Mouse (Mus musculus) lung, embryonic 14.5 days (tissue): ENCODE measurements around the gene Timeless. TPM values are rescaled to one million over a fixed set of nuclear protein-coding genes. Genes with fewer than 3 reads are reported as not detected.
A peak's percentile ranks its signal among the peaks of the same experiment; 100 is the strongest.

Source experiments
- ATAC-seq: fragments of 200-750 bp; cut with Nextera tagmentation; 2 replicates; pipeline ENCODE4 v1.8.0; 2017; ENCODE audit warnings: mild to moderate bottlenecking, moderate TSS enrichment, moderate library complexity; ENCODE audit not compliant: insufficient read depth
- DNase-seq: peaks from one replicate; pipeline ENCODE4 v3.0.0-alpha.2; 2015
- H3K27ac ChIP-seq: fragments of 300-500 bp; sonication (generic); 2 replicates; pipeline ENCODE4 v1.5.1; 2014; ENCODE audit warnings: low read depth, mild to moderate bottlenecking, moderate library complexity
- H3K27me3 ChIP-seq: fragments of 300-500 bp; sonication (generic); 2 replicates; pipeline ENCODE4 v1.6.1; 2014; ENCODE audit warnings: low read length, control low read depth; ENCODE audit not compliant: insufficient read depth
- H3K36me3 ChIP-seq: fragments of 300-500 bp; sonication (generic); 2 replicates; pipeline ENCODE4 v1.6.1; 2014; ENCODE audit warnings: control low read depth; ENCODE audit not compliant: insufficient read depth
- H3K4me1 ChIP-seq: fragments of 300-500 bp; sonication (generic); 2 replicates; pipeline ENCODE4 v1.6.1; 2014; ENCODE audit warnings: antibody characterized with exemption, control low read depth; ENCODE audit not compliant: insufficient read depth
- H3K4me2 ChIP-seq: fragments of 300-500 bp; sonication (generic); 2 replicates; pipeline ENCODE4 v1.6.1; 2014; ENCODE audit warnings: mild to moderate bottlenecking
- H3K4me3 ChIP-seq: fragments of 300-500 bp; sonication (generic); 2 replicates; pipeline ENCODE4 v1.5.1; 2014; ENCODE audit warnings: low read depth, low read length
- H3K9ac ChIP-seq: fragments of 300-500 bp; sonication (generic); 2 replicates; pipeline ENCODE4 v1.6.1; 2014
- H3K9me3 ChIP-seq: fragments of 300-500 bp; sonication (generic); 2 replicates; pipeline ENCODE4 v1.6.1; 2016; ENCODE audit warnings: low read depth, low read length, control low read depth
- CTCF ChIP-seq: IDR thresholded peaks from 2 replicates; pipeline ENCODE4 v1.5.1; 2016; ENCODE audit warnings: antibody characterized with exemption, low read depth
- WGBS: fragments of 180-500 bp; shearing (Covaris S2); extraction: QIAGEN DNeasy Blood & Tissue Kit; methylation state at CpG from one replicate; pipeline ENCODE4 v1.1.7; 2014; 5-methylcytosine and 5-hydroxymethylcytosine counted together
- polyA plus RNA-seq: library from polyadenylated mRNA; unstranded; fragments of >200 nt; fragmentation: Nextera tagmentation; extraction: Ambion mirVana; gene quantifications from 2 replicates; pipeline ENCODE4 v1.2.1, GENCODE M21; 2014

The Timeless gene
- polyA plus RNA-seq, 1 experiment from 2014 or later: 71.5 TPM

DNA sequence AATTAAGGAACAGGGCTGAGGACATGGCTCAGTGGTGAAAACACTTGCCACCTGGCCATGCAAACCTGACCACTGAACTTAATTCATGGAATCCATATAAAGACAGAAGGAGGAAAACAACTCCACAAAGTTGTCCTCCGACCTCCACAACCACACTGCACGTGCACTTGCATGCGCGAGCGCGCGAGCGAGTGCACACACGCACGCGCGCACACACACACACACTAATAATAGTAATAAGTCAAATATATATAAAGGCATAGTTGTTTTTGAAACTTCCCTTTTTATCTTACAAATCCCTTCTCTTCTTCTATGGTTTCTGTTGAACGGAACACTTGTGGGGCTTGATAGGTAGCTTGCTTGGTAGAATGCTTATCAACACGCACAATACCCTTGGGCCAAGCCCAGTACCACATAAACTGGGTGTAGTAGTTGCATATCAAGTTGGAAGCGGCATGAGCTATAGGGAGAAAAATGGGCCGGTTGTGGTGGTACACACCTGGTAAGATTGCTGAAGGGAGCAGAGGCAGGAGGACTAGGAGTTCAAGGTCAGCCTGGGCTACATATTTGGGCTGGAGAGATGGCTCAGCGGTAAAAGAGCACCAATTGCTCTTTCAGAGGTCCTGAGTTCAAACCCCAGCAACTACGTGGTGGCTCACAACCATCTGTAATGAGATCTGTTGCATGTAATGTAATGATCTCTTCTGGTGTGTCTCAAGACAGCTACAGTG, 13.3 kb upstream of the Timeless start:
- Histone ChIP-seq H3K36me3 (no peaks in the 10 kb centered on the region), H3K9me3 (no peaks in the 10 kb centered on the region), H3K27me3 (no peaks in the 10 kb centered on the region), H3K4me1 (no peaks in the 10 kb centered on the region), H3K27ac (no peak overlapping the region), H3K4me2 (no peak overlapping the region), H3K9ac (no peak overlapping the region), H3K4me3 (no peak overlapping the region)
- ATAC-seq: no peak
- 88% methylated on average over 18 of the region's 18 CpGs for WGBS
- DNase-seq: no peak
- TF ChIP-seq CTCF: no peak

DNA sequence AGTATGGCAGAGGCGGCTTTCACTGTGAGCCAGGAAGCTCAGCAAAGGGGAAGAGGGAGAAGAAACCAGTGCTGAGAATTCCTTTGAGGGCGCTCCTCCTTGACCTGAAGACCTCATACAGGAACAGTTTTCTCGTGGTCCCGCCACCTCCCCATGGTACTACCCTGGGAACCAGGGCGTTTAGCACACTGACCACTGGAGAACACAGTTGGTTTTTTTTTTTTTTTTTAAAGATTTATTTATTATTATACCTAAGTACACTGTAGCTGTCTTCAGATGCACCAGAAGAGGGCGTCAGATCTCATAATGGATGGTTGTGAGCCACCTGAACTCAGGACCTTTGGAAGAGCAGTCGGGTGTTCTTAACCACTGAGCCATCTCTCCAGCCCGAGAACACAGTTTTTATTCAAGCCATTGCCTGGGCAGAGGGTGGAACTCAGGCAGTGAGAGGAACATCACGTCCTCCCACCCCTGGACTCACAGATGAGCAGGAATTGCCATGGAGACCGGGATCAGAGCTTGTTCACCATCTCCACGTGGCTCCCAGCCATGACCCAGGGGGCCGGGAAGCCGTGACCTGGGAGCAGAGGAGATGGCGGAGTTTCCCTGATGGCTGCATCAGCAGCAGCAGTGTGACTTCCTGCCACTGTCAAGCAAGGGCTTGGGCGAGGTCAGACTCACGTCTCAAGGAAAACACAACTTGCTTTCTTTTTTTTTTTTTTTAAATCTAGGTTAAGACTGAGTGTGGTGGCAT, 10.2 kb upstream of the Timeless start:
- DNase-seq: no peak
- no peaks in the 10 kb centered on the region for H3K9me3 ChIP-seq
- H3K4me1 ChIP-seq: no peaks in the 10 kb centered on the region
- WGBS: 50% methylated on average over 16 of the region's 16 CpGs
- H3K4me3 ChIP-seq: no peak overlapping the region
- H3K27ac ChIP-seq: no peak overlapping the region
- no peak overlapping the region for H3K4me2 ChIP-seq
- no peaks in the 10 kb centered on the region for H3K36me3 ChIP-seq
- no peak for ATAC-seq
- no peak for TF ChIP-seq CTCF
- no peak overlapping the region for H3K9ac ChIP-seq
- no peaks in the 10 kb centered on the region for H3K27me3 ChIP-seq

DNA sequence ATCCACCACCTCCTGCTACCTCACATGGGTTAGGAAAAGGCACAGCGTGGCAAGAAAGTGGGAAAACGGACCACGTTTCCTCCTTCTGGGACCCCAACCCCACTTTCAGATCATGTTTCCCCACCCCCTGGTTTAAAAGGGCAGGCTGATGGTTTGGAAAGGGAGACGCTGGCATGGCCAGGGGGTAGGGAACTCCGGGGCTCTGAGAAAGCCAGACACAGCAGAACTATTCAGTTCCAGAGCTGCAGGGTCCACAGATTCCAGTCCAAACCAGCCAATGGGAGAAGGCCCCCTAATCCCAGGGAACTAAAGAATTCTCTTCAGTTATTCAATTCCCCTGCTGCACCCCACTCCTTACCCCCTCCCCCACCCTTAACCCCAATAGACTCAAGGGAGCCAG, 6.8 kb upstream of the Timeless start:
- Histone ChIP-seq H3K36me3 (no peaks in the 10 kb centered on the region), H3K9ac (no peak overlapping the region), H3K27ac (no peak overlapping the region), H3K4me1 (no peaks in the 10 kb centered on the region), H3K4me2 (no peak overlapping the region), H3K27me3 (no peaks in the 10 kb centered on the region), H3K4me3 (no peak overlapping the region), H3K9me3 (no peaks in the 10 kb centered on the region)
- no peak for TF ChIP-seq CTCF
- ATAC-seq: no peak
- DNase-seq: no peak
- 56% methylated on average over 5 of the region's 5 CpGs for WGBS

DNA sequence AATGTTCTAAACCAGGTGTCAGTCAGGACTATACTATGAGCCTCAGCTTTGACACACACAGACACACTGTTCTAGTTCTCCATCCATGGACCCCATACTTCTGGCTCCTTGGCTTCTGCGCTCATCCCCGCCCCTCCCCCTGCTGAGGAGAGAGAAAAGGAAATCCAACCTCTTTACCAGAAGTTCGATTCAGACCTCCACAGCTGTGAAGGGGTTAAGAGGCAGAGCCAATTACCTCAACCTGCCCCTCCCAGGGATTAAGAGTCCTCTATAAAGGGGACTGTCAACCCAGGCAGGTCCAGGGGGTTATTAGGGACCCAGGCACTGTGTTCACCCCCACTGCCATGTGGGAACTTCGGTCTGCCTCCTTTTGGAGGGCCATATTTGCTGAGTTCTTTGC, 6.3 kb upstream of the Timeless start, which contains the start of gene Mip:
Gene Mip (plus strand): TSS at position 301 of the 400 bp plus-strand sequence.
- no peak for TF ChIP-seq CTCF
- DNase-seq (no peak), ATAC-seq (no peak)
- WGBS: 46% methylated on average over 4 of the region's 4 CpGs
- no peak within 1 kb of the TSS for H3K4me2 ChIP-seq
- no peaks in the 10 kb centered on the region for H3K36me3 ChIP-seq
- no peak within 1 kb of the TSS for H3K4me3 ChIP-seq
- H3K27me3 ChIP-seq: no peaks in the 10 kb centered on the region
- no peak within 1 kb of the TSS for H3K27ac ChIP-seq
- no peaks in the 10 kb centered on the region for H3K4me1 ChIP-seq
- no peak within 1 kb of the TSS for H3K9ac ChIP-seq
- H3K9me3 ChIP-seq: no peaks in the 10 kb centered on the region

DNA sequence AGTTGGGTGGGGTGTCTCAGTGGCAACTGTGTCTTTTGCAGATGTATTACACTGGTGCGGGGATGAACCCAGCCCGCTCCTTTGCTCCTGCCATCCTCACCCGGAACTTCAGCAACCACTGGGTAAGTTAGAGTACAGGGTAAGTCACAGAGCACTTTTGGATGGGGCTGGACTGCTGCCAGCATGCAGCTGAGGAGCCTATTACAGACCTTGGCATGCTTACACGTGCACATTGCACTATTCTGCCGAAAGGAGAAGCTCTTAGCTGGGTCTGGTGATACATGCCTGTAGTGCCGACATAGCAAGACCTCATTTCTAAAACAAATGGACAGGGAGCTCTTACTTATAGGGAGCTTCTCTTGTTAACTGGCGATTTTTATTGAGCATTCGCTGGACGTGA, 4.3 kb upstream of the Timeless start:
- ATAC-seq: no peak
- 72% methylated on average over 9 of the region's 9 CpGs for WGBS
- Histone ChIP-seq H3K4me3 (no peak overlapping the region), H3K36me3 (no peaks in the 10 kb centered on the region), H3K27ac (no peak overlapping the region), H3K27me3 (no peaks in the 10 kb centered on the region), H3K4me1 (peaks cover 4% of the 10 kb centered on the region; the same call in 1 of the 2 replicates), H3K9ac (no peak overlapping the region), H3K4me2 (no peak overlapping the region), H3K9me3 (no peaks in the 10 kb centered on the region)
- DNase-seq: peak; percentile 24
- no peak for TF ChIP-seq CTCF

DNA sequence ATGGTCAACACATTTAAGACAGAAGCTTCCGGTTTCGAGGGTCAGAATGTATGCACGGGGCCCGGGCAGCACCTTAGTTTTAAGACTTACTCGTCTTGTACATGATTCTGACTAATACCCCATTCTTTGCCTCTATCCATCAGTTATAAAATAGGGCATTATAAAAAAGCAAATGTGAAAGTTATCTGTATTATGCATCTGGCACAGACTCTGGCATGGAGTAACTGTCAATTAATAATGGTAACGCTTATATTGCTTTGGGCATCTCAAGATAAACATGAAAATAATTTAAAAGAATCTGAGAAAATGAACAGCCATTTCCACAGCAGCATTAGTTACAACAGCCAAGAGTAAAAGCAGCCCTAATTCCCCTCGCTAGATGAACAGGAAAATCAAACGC, 3.9 kb upstream of the Timeless start:
- 85% methylated on average over 8 of the region's 8 CpGs for WGBS
- no peak for TF ChIP-seq CTCF

DNA sequence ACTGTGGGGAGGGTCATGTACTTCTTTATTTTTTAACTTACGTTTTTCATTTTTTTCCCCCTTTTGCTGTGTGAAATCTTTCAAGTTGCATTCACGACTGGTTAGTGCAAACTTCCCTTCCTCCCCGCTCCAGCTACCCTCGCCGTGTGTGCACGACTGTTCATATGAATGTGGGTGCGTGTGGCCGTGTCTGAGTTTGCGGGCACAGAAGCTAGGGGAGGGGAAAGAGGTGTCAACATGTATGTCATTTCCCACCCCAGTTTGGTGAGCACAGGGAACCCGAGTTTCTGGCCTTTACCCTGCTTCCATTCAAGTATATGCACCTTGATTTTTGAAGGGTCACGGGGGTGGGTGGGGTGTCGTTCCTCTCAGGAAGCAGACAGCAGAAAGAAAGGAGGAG, 1.3 kb upstream of the Timeless start:
- 71% methylated on average over 12 of the region's 12 CpGs for WGBS
- H3K4me1 ChIP-seq: peaks cover 4% of the 10 kb centered on the region; the same call in 1 of the 2 replicates
- DNase-seq (no peak), ATAC-seq (no peak)
- peak overlapping the region; percentile 87 for H3K9ac ChIP-seq
- no peaks in the 10 kb centered on the region for H3K9me3 ChIP-seq
- no peaks in the 10 kb centered on the region for H3K27me3 ChIP-seq
- H3K27ac ChIP-seq: no peak overlapping the region
- peak overlapping the region; percentile 84 for H3K4me2 ChIP-seq
- H3K4me3 ChIP-seq: no peak overlapping the region
- TF ChIP-seq CTCF: no peak
- H3K36me3 ChIP-seq: peaks cover 5% of the 10 kb centered on the region

More for the DNA sequence above, 3.9 kb upstream of the Timeless start:
- Histone ChIP-seq H3K9me3 (no peaks in the 10 kb centered on the region), H3K9ac (no peak overlapping the region), H3K4me3 (no peak overlapping the region), H3K27me3 (no peaks in the 10 kb centered on the region), H3K4me2 (no peak overlapping the region), H3K36me3 (no peaks in the 10 kb centered on the region), H3K4me1 (peaks cover 4% of the 10 kb centered on the region; the same call in 1 of the 2 replicates), H3K27ac (no peak overlapping the region)
- DNase-seq: no peak
- no peak for ATAC-seq
